Mouse (Mus musculus) stomach, embryonic 14.5 days (tissue): ENCODE data around the gene Scand1. TPM values are rescaled to one million over a fixed set of nuclear protein-coding genes. Genes with fewer than 3 reads are reported as not detected.

Experiments
- ATAC-seq: fragments of 200-750 bp; cut with Nextera tagmentation; 2 replicates; pipeline ENCODE4 v1.8.0; 2017; ENCODE audit warnings: low read depth, moderate TSS enrichment; ENCODE audit not compliant: insufficient number of reproducible peaks, insufficient read depth, low FRiP score
- H3K27ac ChIP-seq: fragments of 300-500 bp; sonication (generic); 2 replicates; pipeline ENCODE4 v1.5.1; 2014; ENCODE audit warnings: mild to moderate bottlenecking, low read length, moderate library complexity, mixed read lengths
- H3K27me3 ChIP-seq: fragments of 300-500 bp; sonication (generic); 2 replicates; pipeline ENCODE4 v1.6.1; 2014; ENCODE audit warnings: low read length, control low read depth, mixed read lengths; ENCODE audit not compliant: control insufficient read depth, insufficient read depth
- H3K36me3 ChIP-seq: fragments of 300-500 bp; sonication (generic); 2 replicates; pipeline ENCODE4 v1.6.1; 2014; ENCODE audit warnings: mild to moderate bottlenecking, control low read depth, low read length, moderate library complexity, mixed read lengths; ENCODE audit not compliant: control insufficient read depth, insufficient read depth
- H3K4me1 ChIP-seq: fragments of 300-500 bp; sonication (generic); 2 replicates; pipeline ENCODE4 v1.6.1; 2014; ENCODE audit warnings: low read length, control low read depth, mixed read lengths; ENCODE audit not compliant: control insufficient read depth, insufficient read depth
- H3K4me2 ChIP-seq: fragments of 300-500 bp; sonication (generic); replicated peaks from 2 replicates; pipeline ENCODE4 v1.6.1; 2014; ENCODE audit warnings: low read depth, low read length, control low read depth
- H3K4me3 ChIP-seq: fragments of 300-500 bp; sonication (generic); 2 replicates; pipeline ENCODE4 v1.5.1; 2014; ENCODE audit warnings: low read depth, low read length, control low read depth
- H3K9ac ChIP-seq: fragments of 300-500 bp; sonication (generic); replicated peaks from 2 replicates; pipeline ENCODE4 v1.6.1; 2014; ENCODE audit warnings: low read depth, mild to moderate bottlenecking, control low read depth, low read length, moderate library complexity, mixed read lengths
- H3K9me3 ChIP-seq: fragments of 300-500 bp; sonication (generic); 2 replicates; pipeline ENCODE4 v1.6.1; 2016; ENCODE audit warnings: low read depth, low read length, control low read depth; ENCODE audit not compliant: control insufficient read depth
- WGBS: fragments of 180-500 bp; shearing (Covaris S2); extraction: QIAGEN DNeasy Blood & Tissue Kit; methylation state at CpG from one replicate; pipeline ENCODE4 v1.1.7; 2014; 5-methylcytosine and 5-hydroxymethylcytosine counted together
- polyA plus RNA-seq: library from polyadenylated mRNA; unstranded; fragments of >200 nt; fragmentation: Nextera tagmentation; extraction: Ambion mirVana; gene quantifications from 2 replicates; pipeline ENCODE4 v1.2.1, GENCODE M21; 2014

Scand1 gene
- polyA plus RNA-seq, 1 experiment from 2014 or later, result 62.5 TPM

DNA sequence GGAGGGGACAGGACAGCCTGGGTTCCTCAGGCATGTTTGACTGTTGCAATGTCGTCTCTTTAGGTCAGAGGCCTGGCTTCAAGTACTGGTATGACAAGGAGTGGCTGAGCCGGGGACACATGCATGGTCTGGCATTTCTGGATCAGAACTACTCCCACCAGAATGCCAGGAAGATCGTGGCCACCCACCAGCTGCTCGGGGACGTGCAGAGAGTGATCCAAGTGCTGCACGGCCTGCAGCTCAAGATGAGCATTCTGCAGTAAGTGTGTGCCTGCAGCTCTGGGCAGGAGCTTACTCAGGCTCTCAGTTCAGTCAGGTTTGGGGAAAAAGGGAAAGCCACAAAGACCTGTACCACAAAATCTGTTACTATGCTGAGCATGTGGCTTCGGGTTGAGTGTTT is 14.0 kb downstream of the Scand1 start:
- no peak for ATAC-seq
- Histone ChIP-seq H3K9ac (no peak overlapping the region), H3K27ac (peak overlapping the region; percentile 52; the same call in 1 of the 2 replicates), H3K27me3 (no peaks in the 10 kb centered on the region), H3K9me3 (no peaks in the 10 kb centered on the region), H3K4me3 (no peak overlapping the region), H3K4me1 (0 out of 2 replicates have a peak, but pooled peaks cover 7% of the 10 kb centered on the region), H3K36me3 (peaks cover 42% of the 10 kb centered on the region), H3K4me2 (no peak overlapping the region)
- WGBS, result 74% methylated on average over 7 of the region's 7 CpGs

GRCm38 (mm10) chr2:156297653-156298052 is 14.9 kb downstream of the Scand1 start:
- Histone ChIP-seq H3K4me3 (no peak overlapping the region), H3K4me1 (0 out of 2 replicates have a peak, but pooled peaks cover 7% of the 10 kb centered on the region), H3K9me3 (no peaks in the 10 kb centered on the region), H3K9ac (no peak overlapping the region), H3K27me3 (no peaks in the 10 kb centered on the region), H3K36me3 (peaks cover 40% of the 10 kb centered on the region), H3K4me2 (no peak overlapping the region), H3K27ac (no peak overlapping the region; the same call in 1 of the 2 replicates)
- ATAC-seq, result peak; percentile 85
- 31% methylated on average over 3 of the region's 3 CpGs for WGBS

DNA sequence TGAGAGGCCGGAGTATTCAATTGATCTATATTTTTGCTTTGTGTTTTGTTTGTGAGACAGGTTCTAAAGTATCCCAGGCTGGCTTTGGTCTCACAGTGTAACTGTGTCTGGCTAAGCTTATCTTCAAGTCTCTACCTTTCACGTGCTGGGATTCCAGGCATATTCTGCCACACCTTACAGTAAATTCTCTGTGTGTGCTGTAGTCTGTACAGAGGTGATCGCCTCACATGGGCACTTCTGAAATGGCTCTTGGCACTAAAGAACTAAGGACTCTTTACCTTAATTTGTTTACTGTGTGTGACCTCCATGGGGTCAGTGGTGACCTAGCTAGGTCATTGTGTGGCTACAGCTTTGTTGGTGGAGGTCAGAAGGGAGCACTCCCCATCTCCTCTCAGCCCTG is 16.3 kb downstream of the Scand1 start:
- Histone ChIP-seq H3K36me3 (peaks cover 30% of the 10 kb centered on the region), H3K27me3 (no peaks in the 10 kb centered on the region), H3K4me2 (no peak overlapping the region), H3K4me3 (no peak overlapping the region), H3K27ac (no peak overlapping the region), H3K9me3 (no peaks in the 10 kb centered on the region), H3K9ac (no peak overlapping the region), H3K4me1 (0 out of 2 replicates have a peak, but pooled peaks cover 7% of the 10 kb centered on the region)
- ATAC-seq, result no peak
- WGBS, result 81% methylated on average over 3 of the region's 3 CpGs

DNA sequence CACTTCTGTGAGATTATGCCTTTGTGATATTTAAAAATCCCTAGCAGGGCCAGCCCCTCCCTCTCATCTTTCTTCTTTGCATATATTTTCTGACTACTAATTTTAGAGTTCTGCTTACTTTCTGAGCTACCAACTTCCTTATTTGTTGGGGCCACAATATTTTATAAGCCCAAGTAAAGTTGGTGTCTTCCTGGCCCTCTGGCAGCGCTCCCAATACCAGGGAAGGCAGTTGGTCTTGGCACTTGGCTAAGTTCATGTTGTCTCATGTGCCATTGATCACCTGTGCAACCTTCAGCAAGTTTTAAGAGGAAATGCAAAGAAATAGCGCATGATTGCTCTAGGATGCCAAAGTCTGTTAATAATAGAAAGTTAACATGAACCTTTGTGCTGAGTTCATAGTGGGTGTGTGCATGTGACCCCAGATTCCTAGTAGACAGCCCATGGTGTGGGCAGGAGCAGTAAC is 16.9 kb downstream of the Scand1 start:
- peaks cover 24% of the 10 kb centered on the region for H3K36me3 ChIP-seq
- 91% methylated on average over 2 of the region's 2 CpGs for WGBS

GRCm38 (mm10) chr2:156291998-156292397 is 20.5 kb downstream of the Scand1 start:
- Histone ChIP-seq H3K9me3 (no peaks in the 10 kb centered on the region), H3K9ac (no peak overlapping the region), H3K4me1 (no peaks in the 10 kb centered on the region), H3K4me3 (no peak overlapping the region), H3K4me2 (no peak overlapping the region), H3K36me3 (peaks cover 17% of the 10 kb centered on the region), H3K27ac (no peak overlapping the region), H3K27me3 (no peaks in the 10 kb centered on the region)
- no peak for ATAC-seq
- 97% methylated on average over 1 of the region's 1 CpGs for WGBS

More for the DNA sequence above, 16.9 kb downstream of the Scand1 start:
- Histone ChIP-seq H3K27ac (no peak overlapping the region), H3K4me2 (no peak overlapping the region), H3K4me1 (0 out of 2 replicates have a peak, but pooled peaks cover 7% of the 10 kb centered on the region), H3K9me3 (no peaks in the 10 kb centered on the region), H3K9ac (no peak overlapping the region), H3K27me3 (no peaks in the 10 kb centered on the region), H3K4me3 (no peak overlapping the region)
- no peak for ATAC-seq

DNA sequence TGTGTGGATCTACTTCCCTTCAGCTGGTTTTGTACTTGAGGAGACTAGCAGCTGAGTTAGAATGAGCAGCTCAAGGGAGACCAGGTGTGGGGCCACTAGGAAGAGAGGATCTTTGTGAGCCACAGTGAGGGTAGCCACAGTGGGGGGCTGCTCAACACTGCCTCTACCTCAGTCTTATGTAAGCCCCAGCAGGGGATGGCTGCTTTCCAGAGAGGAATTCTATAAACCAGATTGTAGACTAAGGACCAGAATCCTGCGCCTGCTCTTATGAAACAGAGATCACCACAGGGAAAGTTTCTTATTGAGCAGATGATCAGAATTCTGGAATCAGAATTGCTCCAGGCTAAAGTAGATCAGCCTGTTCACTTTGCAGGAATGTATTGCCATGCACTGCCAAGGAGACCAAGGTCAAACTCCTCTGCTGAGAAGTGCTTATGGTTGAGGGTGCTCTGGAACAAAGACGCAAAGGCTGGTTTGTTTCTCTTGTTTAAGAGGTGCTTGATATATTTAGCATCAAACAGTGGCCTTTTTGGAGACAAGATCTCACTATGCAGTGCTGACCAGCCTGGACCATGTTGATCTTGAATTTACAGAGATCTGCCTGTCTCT is 22.8 kb downstream of the Scand1 start:
- Histone ChIP-seq H3K36me3 (peaks cover 13% of the 10 kb centered on the region), H3K9me3 (no peaks in the 10 kb centered on the region), H3K4me3 (no peak overlapping the region), H3K4me1 (no peaks in the 10 kb centered on the region), H3K27ac (no peak overlapping the region), H3K27me3 (no peaks in the 10 kb centered on the region), H3K9ac (no peak overlapping the region), H3K4me2 (no peak overlapping the region)
- ATAC-seq, result no peak
- 96% methylated on average over 2 of the region's 2 CpGs for WGBS

DNA sequence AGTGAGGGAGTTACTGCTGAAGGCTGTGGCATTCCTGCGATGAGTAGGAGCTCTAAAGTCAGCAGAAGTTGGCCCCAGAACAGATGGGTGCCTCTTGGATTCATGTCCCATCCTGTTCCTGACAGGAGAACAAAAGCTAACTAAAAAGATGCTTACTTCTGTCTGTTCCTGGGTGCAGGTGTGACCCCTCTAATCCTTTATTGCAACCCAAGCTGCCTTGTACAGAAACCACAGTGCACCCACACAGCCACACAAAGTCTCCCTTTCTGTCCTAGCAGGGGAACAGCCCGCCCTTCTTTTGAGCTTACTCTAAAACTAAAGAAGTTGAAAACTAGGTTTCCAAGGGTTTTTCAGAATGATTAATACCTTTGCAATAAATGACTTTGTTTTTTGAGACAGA is 24.3 kb downstream of the Scand1 start:
- no peaks in the 10 kb centered on the region for H3K4me1 ChIP-seq
- H3K9ac ChIP-seq, result no peak overlapping the region
- no peak overlapping the region for H3K27ac ChIP-seq
- no peaks in the 10 kb centered on the region for H3K27me3 ChIP-seq
- H3K4me2 ChIP-seq, result no peak overlapping the region
- no peak overlapping the region for H3K4me3 ChIP-seq
- H3K36me3 ChIP-seq, result peaks cover 13% of the 10 kb centered on the region
- H3K9me3 ChIP-seq, result no peaks in the 10 kb centered on the region
- WGBS, result 93% methylated on average over 2 of the region's 2 CpGs
- no peak for ATAC-seq

GRCm38 (mm10) chr2:156286733-156287132 is 25.8 kb downstream of the Scand1 start:
- Histone ChIP-seq H3K27me3 (no peaks in the 10 kb centered on the region), H3K27ac (no peak overlapping the region), H3K4me2 (no peak overlapping the region), H3K4me3 (no peak overlapping the region), H3K9ac (no peak overlapping the region), H3K4me1 (no peaks in the 10 kb centered on the region), H3K9me3 (no peaks in the 10 kb centered on the region), H3K36me3 (peaks cover 13% of the 10 kb centered on the region)
- 96% methylated on average over 4 of the region's 4 CpGs for WGBS
- no peak for ATAC-seq

DNA sequence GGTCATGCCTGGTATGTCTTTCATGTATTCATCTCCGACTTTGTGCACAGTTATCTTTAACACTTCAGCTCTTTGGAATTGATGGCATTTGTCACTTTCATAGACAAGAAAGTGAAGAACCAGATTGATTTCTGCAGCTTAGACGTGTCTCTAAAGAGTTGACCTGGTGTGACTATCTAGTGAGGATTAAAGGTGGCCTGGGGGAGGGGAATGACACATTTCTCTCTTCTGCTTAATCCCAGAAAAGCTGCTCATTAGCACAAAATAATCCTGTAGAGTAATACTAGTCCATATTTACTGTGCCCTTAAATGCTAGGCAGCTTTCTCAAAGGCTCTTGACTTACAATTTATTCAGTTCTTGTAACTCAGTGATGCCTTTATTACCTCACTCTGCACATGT is 27.3 kb downstream of the Scand1 start:
- no peaks in the 10 kb centered on the region for H3K9me3 ChIP-seq
- H3K4me3 ChIP-seq, result no peak overlapping the region
- 76% methylated on average over 2 of the region's 2 CpGs for WGBS
- no peaks in the 10 kb centered on the region for H3K4me1 ChIP-seq
- H3K27ac ChIP-seq, result no peak overlapping the region
- ATAC-seq, result no peak
- H3K4me2 ChIP-seq, result no peak overlapping the region
- H3K9ac ChIP-seq, result no peak overlapping the region
- H3K36me3 ChIP-seq, result peaks cover 16% of the 10 kb centered on the region
- H3K27me3 ChIP-seq, result no peaks in the 10 kb centered on the region
